Mouse (Mus musculus) layer of hippocampus, postnatal 36 days (tissue): ENCODE measurements around the gene Pmvk. TPM values are rescaled to one million over a fixed set of nuclear protein-coding genes. Genes with fewer than 3 reads are reported as not detected.

Experiments
- DNase-seq, 2 experiments: peaks; one replicate each; pipeline ENCODE4 v3.0.0; 2022
- total RNA-seq, 2 experiments: library from RNA; stranded (reverse); gene quantifications; 2 replicates each; pipeline ENCODE4 v1.2.3; 2021

Gene Pmvk
- total RNA-seq = 10 to 100 TPM; 28.3 to 28.4 TPM

GRCm38 (mm10) chr3:89454401-89455177 lies at the start of gene Pmvk:
Gene Pmvk (plus strand): TSS chr3:89454541.
- no peak for DNase-seq

- DNase-seq = no peak
Observed at GRCm38 (mm10) chr3:89406887-89407286, 47.5 kb upstream of the Pmvk start.

- no peak for DNase-seq
Observed at GRCm38 (mm10) chr3:89408448-89408847, 45.9 kb upstream of the Pmvk start.

- DNase-seq = no peak
Observed at GRCm38 (mm10) chr3:89409701-89410100, 44.6 kb upstream of the Pmvk start.

- DNase-seq = no peak
Observed at GRCm38 (mm10) chr3:89410864-89411263, 43.5 kb upstream of the Pmvk start.

GRCm38 (mm10) chr3:89411490-89412393 lies 42.6 kb upstream of the Pmvk start, which contains the start of gene Flad1:
Gene Flad1 (minus strand): TSS chr3:89411870.
- DNase-seq = peak; percentile 96 to 99

- no peak for DNase-seq
Observed at GRCm38 (mm10) chr3:89416158-89416557, 38.2 kb upstream of the Pmvk start.

- DNase-seq = no peak
Observed at GRCm38 (mm10) chr3:89417131-89417530, 37.2 kb upstream of the Pmvk start.

- no peak for DNase-seq
Observed at GRCm38 (mm10) chr3:89417840-89418169, 36.5 kb upstream of the Pmvk start.

- peak; percentile 89 to 91 for DNase-seq
Observed at GRCm38 (mm10) chr3:89418170-89418860, 36.0 kb upstream of the Pmvk start, which contains the start of the genes Cks1b and Shc1. Gene Cks1b (minus strand): TSS chr3:89418383. Gene Shc1 (plus strand): TSS chr3:89418443.

- DNase-seq = no peak
Observed at GRCm38 (mm10) chr3:89418861-89419250, 35.5 kb upstream of the Pmvk start.

- DNase-seq = no peak
Observed at GRCm38 (mm10) chr3:89419571-89419970, 34.8 kb upstream of the Pmvk start.

- no peak for DNase-seq
Observed at GRCm38 (mm10) chr3:89419981-89420380, 34.4 kb upstream of the Pmvk start.

GRCm38 (mm10) chr3:89420421-89420820 lies 33.9 kb upstream of the Pmvk start:
- no peak for DNase-seq

GRCm38 (mm10) chr3:89421002-89421774 lies 33.2 kb upstream of the Pmvk start:
- peak; percentile 59 to 66 for DNase-seq

GRCm38 (mm10) chr3:89421810-89422473 lies 32.4 kb upstream of the Pmvk start:
- DNase-seq = no peak

- no peak for DNase-seq
Observed at GRCm38 (mm10) chr3:89422556-89423205, 31.7 kb upstream of the Pmvk start.

- no peak for DNase-seq
Observed at GRCm38 (mm10) chr3:89424416-89425140, 29.8 kb upstream of the Pmvk start.

GRCm38 (mm10) chr3:89425141-89425525 lies 29.2 kb upstream of the Pmvk start:
- no peak for DNase-seq

GRCm38 (mm10) chr3:89425876-89426275 lies 28.5 kb upstream of the Pmvk start:
- DNase-seq = no peak
